Mouse (Mus musculus): ENCODE data around the gene Fam111a.
A peak's percentile ranks its signal among the peaks of the same experiment; 100 is the strongest.

- TF ChIP-seq CTCF (IDR thresholded peaks at IDR 0.05) (peak; percentile 98), EP300 (IDR thresholded peaks at IDR 0.05) (no peak)
Observed at GRCm38 (mm10) chr19:12501370-12502347, 43.9 kb upstream of the Fam111a start, which contains the start of gene Dtx4.

All from lung, postnatal 0 days (tissue).